Mouse (Mus musculus) cerebellum, adult 8-10 months (tissue): ENCODE measurements around the gene Bmpr1a.

Source experiments
- DNase-seq: peaks from one replicate; pipeline ENCODE4 v3.0.0; 2022

Bmpr1a gene

GRCm38 (mm10) chr14:34504377-34504776 lies 1.2 kb upstream of the Bmpr1a start:
- no peak for DNase-seq

GRCm38 (mm10) chr14:34503759-34504158 lies 618 bp upstream of the Bmpr1a start:
- no peak for DNase-seq

- peak; percentile 90 for DNase-seq
Measured at GRCm38 (mm10) chr14:34502475-34503324, 441 bp downstream of the Bmpr1a start.

- DNase-seq: peak; percentile 57
Measured at GRCm38 (mm10) chr14:34501804-34502474, 1.2 kb downstream of the Bmpr1a start.

GRCm38 (mm10) chr14:34501447-34501803 lies 1.7 kb downstream of the Bmpr1a start:
- no peak for DNase-seq

- DNase-seq: no peak
Measured at GRCm38 (mm10) chr14:34500309-34500708, 2.8 kb downstream of the Bmpr1a start.

- DNase-seq: no peak
Measured at GRCm38 (mm10) chr14:34499664-34500063, 3.5 kb downstream of the Bmpr1a start.

GRCm38 (mm10) chr14:34497346-34497745 lies 5.8 kb downstream of the Bmpr1a start:
- no peak for DNase-seq

GRCm38 (mm10) chr14:34493682-34494081 lies 9.5 kb downstream of the Bmpr1a start:
- no peak for DNase-seq

GRCm38 (mm10) chr14:34492688-34493087 lies 10.5 kb downstream of the Bmpr1a start:
- no peak for DNase-seq

GRCm38 (mm10) chr14:34490965-34491364 lies 12.2 kb downstream of the Bmpr1a start:
- DNase-seq: no peak

- no peak for DNase-seq
Measured at GRCm38 (mm10) chr14:34489928-34490327, 13.2 kb downstream of the Bmpr1a start.

- no peak for DNase-seq
Measured at GRCm38 (mm10) chr14:34486169-34486568, 17.0 kb downstream of the Bmpr1a start.

GRCm38 (mm10) chr14:34483469-34484341 lies 19.4 kb downstream of the Bmpr1a start:
- DNase-seq: no peak

GRCm38 (mm10) chr14:34471591-34471990 lies 31.6 kb downstream of the Bmpr1a start:
- no peak for DNase-seq

- no peak for DNase-seq
Measured at GRCm38 (mm10) chr14:34466291-34466690, 36.9 kb downstream of the Bmpr1a start.

GRCm38 (mm10) chr14:34459386-34459785 lies 43.8 kb downstream of the Bmpr1a start:
- DNase-seq: no peak

GRCm38 (mm10) chr14:34458880-34459279 lies 44.3 kb downstream of the Bmpr1a start:
- DNase-seq: peak; percentile 63

GRCm38 (mm10) chr14:34454282-34454681 lies 48.9 kb downstream of the Bmpr1a start:
- no peak for DNase-seq

GRCm38 (mm10) chr14:34453648-34454047 lies 49.5 kb downstream of the Bmpr1a start:
- no peak for DNase-seq

- no peak for DNase-seq
Measured at GRCm38 (mm10) chr14:34451872-34452271, 51.3 kb downstream of the Bmpr1a start.

GRCm38 (mm10) chr14:34450451-34450850 lies 52.7 kb downstream of the Bmpr1a start:
- DNase-seq: no peak

GRCm38 (mm10) chr14:34449807-34450206 lies 53.3 kb downstream of the Bmpr1a start:
- no peak for DNase-seq
